Mouse (Mus musculus) stomach, embryonic 15.5 days (tissue): ENCODE data around the gene Slc29a3. TPM values are rescaled to one million over a fixed set of nuclear protein-coding genes. Genes with fewer than 3 reads are reported as not detected.
"Not testable (repeated sequence)": the region's sequence is repeated elsewhere in the genome, so short reads cannot be mapped to it uniquely, and the experiment has no call there.

Source experiments
- ATAC-seq: fragments of 200-750 bp; cut with Nextera tagmentation; 2 replicates; pipeline ENCODE4 v1.8.0; 2017; ENCODE audit warnings: low read depth, moderate number of reproducible peaks, moderate TSS enrichment; ENCODE audit not compliant: insufficient read depth, low FRiP score
- H3K27ac ChIP-seq: fragments of 300-500 bp; sonication (generic); 2 replicates; pipeline ENCODE4 v1.5.1; 2015; ENCODE audit warnings: mild to moderate bottlenecking, inconsistent platforms
- H3K27me3 ChIP-seq: fragments of 300-500 bp; sonication (generic); replicated peaks from 2 replicates; pipeline ENCODE4 v1.6.1; 2015; ENCODE audit warnings: inconsistent platforms
- H3K36me3 ChIP-seq: fragments of 300-500 bp; sonication (generic); 2 replicates; pipeline ENCODE4 v1.6.1; 2015; ENCODE audit warnings: inconsistent platforms
- H3K4me1 ChIP-seq: fragments of 300-500 bp; sonication (generic); 2 replicates; pipeline ENCODE4 v1.6.1; 2015; ENCODE audit warnings: inconsistent platforms
- H3K4me2 ChIP-seq: fragments of 300-500 bp; sonication (generic); 2 replicates; pipeline ENCODE4 v1.6.1; 2015; ENCODE audit warnings: mild to moderate bottlenecking, inconsistent platforms
- H3K4me3 ChIP-seq: fragments of 300-500 bp; sonication (generic); replicated peaks from 2 replicates; pipeline ENCODE4 v1.5.1; 2015; ENCODE audit warnings: inconsistent platforms
- H3K9ac ChIP-seq: fragments of 300-500 bp; sonication (generic); 2 replicates; pipeline ENCODE4 v1.6.1; 2015; ENCODE audit warnings: inconsistent platforms
- H3K9me3 ChIP-seq: fragments of 300-500 bp; sonication (generic); 2 replicates; pipeline ENCODE4 v1.6.1; 2016; ENCODE audit warnings: inconsistent platforms
- WGBS: fragments of 180-500 bp; shearing (Covaris S2); methylation state at CpG from one replicate; pipeline ENCODE4 v1.1.7; 2015; 5-methylcytosine and 5-hydroxymethylcytosine counted together
- polyA plus RNA-seq: library from polyadenylated mRNA; unstranded; fragments of >200 nt; fragmentation: Nextera tagmentation; extraction: Ambion mirVana; gene quantifications from 2 replicates; pipeline ENCODE4 v1.2.1, GENCODE M21; 2015

Slc29a3 gene
- polyA plus RNA-seq, 1 experiment from 2014 or later, result 11.4 TPM

GRCm38 (mm10) chr10:60720461-60720860 is 32.1 kb downstream of the Slc29a3 start:
- WGBS, result 80% methylated on average over 5 of the region's 5 CpGs

GRCm38 (mm10) chr10:60718491-60718890 is 34.1 kb downstream of the Slc29a3 start:
- WGBS, result 95% methylated on average over 2 of the region's 2 CpGs
- Histone ChIP-seq H3K36me3 (peaks cover 10% of the 10 kb centered on the region), H3K4me3 (no peak overlapping the region), H3K27ac (no peak overlapping the region), H3K4me1 (no peaks in the 10 kb centered on the region), H3K9me3 (no peaks in the 10 kb centered on the region), H3K4me2 (no peak overlapping the region), H3K9ac (no peak overlapping the region), H3K27me3 (no peaks in the 10 kb centered on the region)
- no peak for ATAC-seq

More at GRCm38 (mm10) chr10:60720461-60720860, 32.1 kb downstream of the Slc29a3 start:
- H3K27ac ChIP-seq, result no peak overlapping the region
- no peak overlapping the region for H3K9ac ChIP-seq
- H3K4me3 ChIP-seq, result no peak overlapping the region
- no peaks in the 10 kb centered on the region for H3K27me3 ChIP-seq
- H3K36me3 ChIP-seq, result peaks cover 5% of the 10 kb centered on the region; the same call in 1 of the 2 replicates
- H3K4me1 ChIP-seq, result no peaks in the 10 kb centered on the region
- H3K4me2 ChIP-seq, result no peak overlapping the region
- no peaks in the 10 kb centered on the region for H3K9me3 ChIP-seq
- ATAC-seq, result no peak

- Histone ChIP-seq H3K4me3 (no peak overlapping the region), H3K9ac (no peak overlapping the region), H3K27me3 (no peaks in the 10 kb centered on the region), H3K27ac (no peak overlapping the region), H3K4me1 (no peaks in the 10 kb centered on the region), H3K9me3 (no peaks in the 10 kb centered on the region), H3K36me3 (peaks cover 10% of the 10 kb centered on the region), H3K4me2 (no peak overlapping the region)
- WGBS, result 90% methylated on average over 3 of the region's 3 CpGs
- no peak for ATAC-seq
Observed at GRCm38 (mm10) chr10:60716449-60716848, 36.1 kb downstream of the Slc29a3 start.

GRCm38 (mm10) chr10:60712299-60712698 is 40.3 kb downstream of the Slc29a3 start:
- H3K4me2 ChIP-seq, H3K4me1 ChIP-seq, ATAC-seq, H3K9me3 ChIP-seq, H3K4me3 ChIP-seq, H3K9ac ChIP-seq, H3K27ac ChIP-seq, H3K27me3 ChIP-seq: not testable (repeated sequence)
- H3K36me3 ChIP-seq, result peaks cover 10% of the 10 kb centered on the region
- 38% methylated on average over 7 of the region's 8 CpGs for WGBS

- Histone ChIP-seq H3K4me2 (no peak overlapping the region), H3K4me1 (no peaks in the 10 kb centered on the region), H3K27me3 (no peaks in the 10 kb centered on the region), H3K36me3 (no peaks in the 10 kb centered on the region), H3K27ac (no peak overlapping the region), H3K9me3 (no peaks in the 10 kb centered on the region), H3K9ac (no peak overlapping the region), H3K4me3 (no peak overlapping the region)
- WGBS, result 73% methylated on average over 5 of the region's 5 CpGs
- no peak; the same call in 1 of the 2 replicates for ATAC-seq
Observed at GRCm38 (mm10) chr10:60708837-60709236, 43.8 kb downstream of the Slc29a3 start.

GRCm38 (mm10) chr10:60706268-60706667 is 46.3 kb downstream of the Slc29a3 start:
- no peak for ATAC-seq
- H3K4me2 ChIP-seq, result no peak overlapping the region
- no peak overlapping the region for H3K4me3 ChIP-seq
- no peak overlapping the region for H3K9ac ChIP-seq
- H3K4me1 ChIP-seq, result no peaks in the 10 kb centered on the region
- WGBS, result 84% methylated on average over 4 of the region's 4 CpGs
- H3K27ac ChIP-seq, result no peak overlapping the region
- H3K9me3 ChIP-seq, result no peaks in the 10 kb centered on the region
- H3K27me3 ChIP-seq, result no peaks in the 10 kb centered on the region
- H3K36me3 ChIP-seq, result no peaks in the 10 kb centered on the region

- Histone ChIP-seq H3K27ac (no peak overlapping the region), H3K4me1 (no peaks in the 10 kb centered on the region), H3K36me3 (no peaks in the 10 kb centered on the region), H3K9me3 (no peaks in the 10 kb centered on the region), H3K4me3 (no peak overlapping the region), H3K4me2 (no peak overlapping the region), H3K27me3 (no peaks in the 10 kb centered on the region), H3K9ac (no peak overlapping the region)
- 56% methylated on average over 2 of the region's 2 CpGs for WGBS
- no peak for ATAC-seq
Observed at GRCm38 (mm10) chr10:60705134-60705533, 47.5 kb downstream of the Slc29a3 start.

GRCm38 (mm10) chr10:60697775-60698174 is 54.8 kb downstream of the Slc29a3 start:
- Histone ChIP-seq H3K36me3 (no peaks in the 10 kb centered on the region), H3K9me3 (no peaks in the 10 kb centered on the region), H3K4me2 (no peak overlapping the region), H3K27me3 (peaks cover 11% of the 10 kb centered on the region; the same call in 1 of the 2 replicates), H3K9ac (no peak overlapping the region), H3K4me3 (no peak overlapping the region), H3K4me1 (no peaks in the 10 kb centered on the region), H3K27ac (no peak overlapping the region)
- WGBS, result 82% methylated on average over 6 of the region's 6 CpGs
- ATAC-seq, result no peak

GRCm38 (mm10) chr10:60696975-60697374 is 55.6 kb downstream of the Slc29a3 start:
- H3K27me3 ChIP-seq, result peaks cover 11% of the 10 kb centered on the region; the same call in 1 of the 2 replicates
- H3K9me3 ChIP-seq, result no peaks in the 10 kb centered on the region
- no peak overlapping the region for H3K4me2 ChIP-seq
- H3K36me3 ChIP-seq, result no peaks in the 10 kb centered on the region
- 0 out of 2 replicates have a peak, but pooled peaks have one; percentile 53 for ATAC-seq
- no peaks in the 10 kb centered on the region for H3K4me1 ChIP-seq
- no peak overlapping the region for H3K4me3 ChIP-seq
- WGBS, result 13% methylated on average over 5 of the region's 5 CpGs
- no peak overlapping the region for H3K27ac ChIP-seq
- no peak overlapping the region for H3K9ac ChIP-seq

- Histone ChIP-seq H3K9ac (no peak within 1 kb of the TSS), H3K36me3 (no peaks in the 10 kb centered on the region), H3K4me3 (no peak within 1 kb of the TSS), H3K4me1 (no peaks in the 10 kb centered on the region), H3K27me3 (peaks cover 11% of the 10 kb centered on the region; the same call in 1 of the 2 replicates), H3K4me2 (no peak within 1 kb of the TSS), H3K9me3 (no peaks in the 10 kb centered on the region), H3K27ac (no peak within 1 kb of the TSS)
- WGBS, result 82% methylated on average over 6 of the region's 6 CpGs
- no peak for ATAC-seq
Observed at GRCm38 (mm10) chr10:60696390-60696789, 56.2 kb downstream of the Slc29a3 start, which contains the start of gene Cdh23. Gene Cdh23 (minus strand): TSS chr10:60696490.

GRCm38 (mm10) chr10:60691671-60692390 is 60.8 kb downstream of the Slc29a3 start:
- no peaks in the 10 kb centered on the region for H3K36me3 ChIP-seq
- 0 out of 2 replicates have a peak, but pooled peaks cover 2% of the 10 kb centered on the region for H3K4me1 ChIP-seq
- H3K9me3 ChIP-seq, result no peaks in the 10 kb centered on the region
- no peak overlapping the region for H3K27ac ChIP-seq
- ATAC-seq, result no peak
- no peak overlapping the region for H3K9ac ChIP-seq
- H3K27me3 ChIP-seq, result peaks cover 27% of the 10 kb centered on the region
- no peak overlapping the region for H3K4me3 ChIP-seq
- WGBS, result 72% methylated on average over 20 of the region's 20 CpGs
- H3K4me2 ChIP-seq, result no peak overlapping the region

- Histone ChIP-seq H3K9ac (no peak overlapping the region), H3K4me2 (no peak overlapping the region), H3K4me1 (peaks cover 11% of the 10 kb centered on the region), H3K36me3 (no peaks in the 10 kb centered on the region), H3K27me3 (peaks cover 35% of the 10 kb centered on the region), H3K4me3 (no peak overlapping the region), H3K9me3 (no peaks in the 10 kb centered on the region), H3K27ac (no peak overlapping the region)
- ATAC-seq, result no peak
- WGBS, result 37% methylated on average over 6 of the region's 6 CpGs
Observed at GRCm38 (mm10) chr10:60690960-60691359, 61.6 kb downstream of the Slc29a3 start.
